Mouse (Mus musculus) embryo, embryonic 10 days (tissue): Measurements from ENCODE around the gene Pfn1.
A peak's percentile ranks its signal among the peaks of the same experiment; 100 is the strongest.

Experiments used
- DNase-seq: peaks from one replicate; pipeline ENCODE4 v3.0.0-alpha.2; 2015; ENCODE audit warnings: low spot score

The Pfn1 gene

GRCm38 (mm10) chr11:70654198-70654922 lies at the start of gene Pfn1:
TSS of gene Pfn1 (minus strand) at chr11:70654644.
- peak; percentile 81 for DNase-seq

- no peak for DNase-seq
Measured at GRCm38 (mm10) chr11:70702781-70703180, 48.3 kb upstream of the Pfn1 start.

GRCm38 (mm10) chr11:70701984-70702733 lies 47.7 kb upstream of the Pfn1 start:
- no peak for DNase-seq

GRCm38 (mm10) chr11:70701221-70701955 lies 46.9 kb upstream of the Pfn1 start:
- DNase-seq = no peak

- peak; percentile 54 for DNase-seq
Measured at GRCm38 (mm10) chr11:70700613-70701012, 46.2 kb upstream of the Pfn1 start.

GRCm38 (mm10) chr11:70699722-70700556 lies 45.5 kb upstream of the Pfn1 start, which contains the start of the genes Inca1 and Kif1c:
TSS of gene Inca1 (minus strand) at chr11:70700155.
TSS of gene Kif1c (plus strand) at chr11:70700548.
- DNase-seq = peak; percentile 93

GRCm38 (mm10) chr11:70699051-70699450 lies 44.6 kb upstream of the Pfn1 start:
- no peak for DNase-seq

- DNase-seq = no peak
Measured at GRCm38 (mm10) chr11:70697376-70697775, 42.9 kb upstream of the Pfn1 start.

GRCm38 (mm10) chr11:70693504-70693903 lies 39.1 kb upstream of the Pfn1 start:
- DNase-seq = no peak

GRCm38 (mm10) chr11:70689578-70689977 lies 35.1 kb upstream of the Pfn1 start:
- no peak for DNase-seq

- DNase-seq = no peak
Measured at GRCm38 (mm10) chr11:70688372-70688771, 33.9 kb upstream of the Pfn1 start.

GRCm38 (mm10) chr11:70687601-70688199 lies 33.3 kb upstream of the Pfn1 start, which contains the start of gene Camta2:
TSS of gene Camta2 (minus strand) at chr11:70688105.
- DNase-seq = peak; percentile 93

GRCm38 (mm10) chr11:70686901-70687566 lies 32.6 kb upstream of the Pfn1 start:
- peak; percentile 49 for DNase-seq

- DNase-seq = no peak
Measured at GRCm38 (mm10) chr11:70683640-70684039, 29.2 kb upstream of the Pfn1 start.

- peak; percentile 86 for DNase-seq
Measured at GRCm38 (mm10) chr11:70681897-70682581, 27.6 kb upstream of the Pfn1 start.

- DNase-seq = no peak
Measured at GRCm38 (mm10) chr11:70681170-70681569, 26.7 kb upstream of the Pfn1 start.

- no peak for DNase-seq
Measured at GRCm38 (mm10) chr11:70679894-70680293, 25.4 kb upstream of the Pfn1 start.

GRCm38 (mm10) chr11:70679361-70679760 lies 24.9 kb upstream of the Pfn1 start:
- DNase-seq = no peak

GRCm38 (mm10) chr11:70678576-70678975 lies 24.1 kb upstream of the Pfn1 start:
- DNase-seq = no peak

- no peak for DNase-seq
Measured at GRCm38 (mm10) chr11:70678092-70678491, 23.6 kb upstream of the Pfn1 start.
